Mouse (Mus musculus): ENCODE measurements around the gene Olfr166. TPM values are rescaled to one million over a fixed set of nuclear protein-coding genes. Genes with fewer than 3 reads are reported as not detected.
"Not testable (repeated sequence)": the region's sequence is repeated elsewhere in the genome, so short reads cannot be mapped to it uniquely, and the experiment has no call there.

Gene Olfr166
- polyA plus RNA-seq (2014; fragmentation: Nextera tagmentation; extraction: Ambion mirVana) = not detected in 2 replicates

GRCm38 (mm10) chr16:19483394-19483793 is at the start of gene Olfr166:
Gene Olfr166 (plus strand): TSS chr16:19483694.
- Histone ChIP-seq H3K27ac (no peak within 1 kb of the TSS), H3K4me3 (replicated peaks; ENCODE audit: low read length) (no peak within 1 kb of the TSS)
- no peak for DNase-seq (ENCODE audit: low spot score)

DNA sequence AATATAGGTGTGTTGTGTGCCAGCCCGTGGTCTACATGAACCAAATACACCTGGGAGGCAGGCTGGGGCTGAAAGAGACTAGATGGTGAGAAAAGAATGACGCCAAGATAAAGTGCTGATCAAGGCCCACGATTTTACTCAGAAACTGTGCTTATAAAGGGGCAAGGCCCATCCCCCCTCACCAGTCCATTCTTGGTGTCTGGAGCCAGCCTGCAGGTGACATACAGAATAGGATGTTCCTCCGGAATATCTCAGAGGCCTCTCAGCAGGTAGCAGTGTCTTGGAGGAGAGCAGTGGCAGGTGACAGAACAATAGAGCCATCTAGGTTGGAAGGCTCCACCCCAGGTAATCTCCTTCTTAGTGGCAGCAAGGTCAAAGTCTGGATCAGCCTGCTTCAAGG is 24.8 kb upstream of the Olfr166 start:
- H3K4me1 ChIP-seq (replicated peaks; ENCODE audit: control insufficient read depth, insufficient read depth, low read length); H3K4me2 ChIP-seq (replicated peaks); H3K9me3 ChIP-seq (ENCODE audit: control insufficient read depth, low read length); DNase-seq (ENCODE audit: low spot score); H3K36me3 ChIP-seq (replicated peaks; ENCODE audit: control insufficient read depth, insufficient read depth); H3K9ac ChIP-seq; H3K27ac ChIP-seq; H3K4me3 ChIP-seq (replicated peaks; ENCODE audit: low read length); H3K27me3 ChIP-seq (ENCODE audit: control insufficient read depth, insufficient read depth, low read length); ATAC-seq (ENCODE audit: low FRiP score): not testable (repeated sequence)
- 80% methylated on average over 4 of the region's 4 CpGs for WGBS

More at GRCm38 (mm10) chr16:19483394-19483793, at the start of gene Olfr166:
- H3K27me3 ChIP-seq (ENCODE audit: control insufficient read depth, insufficient read depth, low read length) = no peaks in the 10 kb centered on the region
- H3K4me1 ChIP-seq (replicated peaks; ENCODE audit: control insufficient read depth, insufficient read depth, low read length) = no peaks in the 10 kb centered on the region
- 0 out of 2 replicates have a peak, but pooled peaks cover 7% of the 10 kb centered on the region for H3K9me3 ChIP-seq (ENCODE audit: control insufficient read depth, low read length)
- no peak within 1 kb of the TSS for H3K9ac ChIP-seq
- H3K4me2 ChIP-seq (replicated peaks) = no peak within 1 kb of the TSS
- ATAC-seq (ENCODE audit: low FRiP score) = no peak
- H3K36me3 ChIP-seq (replicated peaks; ENCODE audit: control insufficient read depth, insufficient read depth) = no peaks in the 10 kb centered on the region

GRCm38 (mm10) chr16:19464365-19464764 is 19.1 kb upstream of the Olfr166 start:
- Histone ChIP-seq H3K27ac (no peak overlapping the region), H3K4me2 (replicated peaks) (no peak overlapping the region), H3K9me3 (ENCODE audit: control insufficient read depth, low read length) (no peaks in the 10 kb centered on the region), H3K36me3 (replicated peaks; ENCODE audit: control insufficient read depth, insufficient read depth) (no peaks in the 10 kb centered on the region), H3K9ac (no peak overlapping the region), H3K4me1 (replicated peaks; ENCODE audit: control insufficient read depth, insufficient read depth, low read length) (no peaks in the 10 kb centered on the region), H3K27me3 (ENCODE audit: control insufficient read depth, insufficient read depth, low read length) (no peaks in the 10 kb centered on the region), H3K4me3 (replicated peaks; ENCODE audit: low read length) (no peak overlapping the region)
- DNase-seq (ENCODE audit: low spot score) = no peak
- ATAC-seq (ENCODE audit: low FRiP score) = no peak
- WGBS = 89% methylated on average over 1 of the region's 1 CpGs

- no peaks in the 10 kb centered on the region for H3K4me1 ChIP-seq (replicated peaks; ENCODE audit: control insufficient read depth, insufficient read depth, low read length)
- no peak within 1 kb of the TSS for H3K4me2 ChIP-seq (replicated peaks)
- no peak within 1 kb of the TSS for H3K4me3 ChIP-seq (replicated peaks; ENCODE audit: low read length)
- ATAC-seq (ENCODE audit: low FRiP score) = no peak
- no peaks in the 10 kb centered on the region for H3K27me3 ChIP-seq (ENCODE audit: control insufficient read depth, insufficient read depth, low read length)
- no peak within 1 kb of the TSS for H3K9ac ChIP-seq
- WGBS = 87% methylated on average over 2 of the region's 2 CpGs
- H3K27ac ChIP-seq = no peak within 1 kb of the TSS
- DNase-seq (ENCODE audit: low spot score) = no peak
- no peaks in the 10 kb centered on the region for H3K36me3 ChIP-seq (replicated peaks; ENCODE audit: control insufficient read depth, insufficient read depth)
- peaks cover 3% of the 10 kb centered on the region; the same call in 1 of the 2 replicates for H3K9me3 ChIP-seq (ENCODE audit: control insufficient read depth, low read length)
These were observed 38.7 kb downstream of the Olfr166 start, which contains the start of gene Olfr167 for GRCm38 (mm10) chr16:19522166-19522565. Gene Olfr167 (minus strand): TSS chr16:19522266.

DNA sequence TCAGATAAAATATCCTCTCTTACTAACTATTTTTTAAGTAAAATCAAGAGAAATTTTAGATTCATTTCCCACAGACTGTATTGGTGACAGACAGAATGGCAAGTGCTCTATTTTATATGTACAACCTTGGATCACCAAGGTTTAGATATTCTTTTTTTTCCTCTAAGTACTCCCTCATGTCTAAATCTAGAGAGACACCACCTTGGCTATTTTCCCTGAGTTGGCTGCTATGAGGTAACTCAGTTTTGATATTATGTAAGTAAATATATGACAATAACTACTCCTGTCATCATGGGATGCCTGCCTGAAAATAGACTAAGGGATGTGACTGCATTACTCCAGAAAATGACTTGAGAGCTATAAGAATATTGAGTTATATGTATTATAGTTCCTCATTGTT is 52.0 kb downstream of the Olfr166 start, which contains the start of gene Olfr168:
Olfr168 (minus strand) TSS at position 101 of the 400 bp plus-strand sequence.
- Histone ChIP-seq H3K27ac (no peak within 1 kb of the TSS), H3K4me1 (replicated peaks; ENCODE audit: control insufficient read depth, insufficient read depth, low read length) (no peaks in the 10 kb centered on the region), H3K4me3 (replicated peaks; ENCODE audit: low read length) (no peak within 1 kb of the TSS), H3K4me2 (replicated peaks) (no peak within 1 kb of the TSS), H3K27me3 (ENCODE audit: control insufficient read depth, insufficient read depth, low read length) (no peaks in the 10 kb centered on the region), H3K9ac (no peak within 1 kb of the TSS), H3K36me3 (replicated peaks; ENCODE audit: control insufficient read depth, insufficient read depth) (no peaks in the 10 kb centered on the region), H3K9me3 (ENCODE audit: control insufficient read depth, low read length) (no peaks in the 10 kb centered on the region)
- ATAC-seq (ENCODE audit: low FRiP score) (no peak), DNase-seq (ENCODE audit: low spot score) (no peak)

Other genes starting within 250 kb of the Olfr166 start
- gene Olfr164, start 169.6 kb upstream of the Olfr166 start, polyA plus RNA-seq (2014; fragmentation: Nextera tagmentation; extraction: Ambion mirVana) = not detected in 2 replicates
- gene Olfr165, start 60.6 kb upstream of the Olfr166 start, polyA plus RNA-seq (2014; fragmentation: Nextera tagmentation; extraction: Ambion mirVana) = not detected in 2 replicates
- not detected in 2 replicates for gene Olfr167, start 38.6 kb downstream of the Olfr166 start, polyA plus RNA-seq (2014; fragmentation: Nextera tagmentation; extraction: Ambion mirVana)
- gene Olfr168, start 51.9 kb downstream of the Olfr166 start, polyA plus RNA-seq (2014; fragmentation: Nextera tagmentation; extraction: Ambion mirVana) = not detected in 2 replicates
- not detected in 2 replicates for gene Olfr169, start 88.1 kb downstream of the Olfr166 start, polyA plus RNA-seq (2014; fragmentation: Nextera tagmentation; extraction: Ambion mirVana)
- not detected in 2 replicates for gene Olfr170, start 128.2 kb downstream of the Olfr166 start, polyA plus RNA-seq (2014; fragmentation: Nextera tagmentation; extraction: Ambion mirVana)
- gene Olfr171, start 146.2 kb downstream of the Olfr166 start, polyA plus RNA-seq (2014; fragmentation: Nextera tagmentation; extraction: Ambion mirVana) = not detected in 2 replicates
- not detected in 2 replicates for gene Lamp3, start 222.7 kb downstream of the Olfr166 start, polyA plus RNA-seq (2014; fragmentation: Nextera tagmentation; extraction: Ambion mirVana)

Data from hindbrain, embryonic 14.5 days (tissue).